Mouse (Mus musculus) ovary, adult 18-20 months (tissue): ENCODE results near the gene Lgals2.

Source experiments
- DNase-seq: peaks from one replicate; pipeline ENCODE4 v3.0.0; 2022; ENCODE audit warnings: low spot score, mixed read lengths

Lgals2 gene

GRCm38 (mm10) chr15:78843581-78844469, 11.5 kb downstream of the Lgals2 start:
- DNase-seq: no peak

GRCm38 (mm10) chr15:78842371-78843163, 12.8 kb downstream of the Lgals2 start, which contains the start of gene Cdc42ep1:
Cdc42ep1 (plus strand) TSS chr15:78842624.
- peak; percentile 74 for DNase-seq

DNA sequence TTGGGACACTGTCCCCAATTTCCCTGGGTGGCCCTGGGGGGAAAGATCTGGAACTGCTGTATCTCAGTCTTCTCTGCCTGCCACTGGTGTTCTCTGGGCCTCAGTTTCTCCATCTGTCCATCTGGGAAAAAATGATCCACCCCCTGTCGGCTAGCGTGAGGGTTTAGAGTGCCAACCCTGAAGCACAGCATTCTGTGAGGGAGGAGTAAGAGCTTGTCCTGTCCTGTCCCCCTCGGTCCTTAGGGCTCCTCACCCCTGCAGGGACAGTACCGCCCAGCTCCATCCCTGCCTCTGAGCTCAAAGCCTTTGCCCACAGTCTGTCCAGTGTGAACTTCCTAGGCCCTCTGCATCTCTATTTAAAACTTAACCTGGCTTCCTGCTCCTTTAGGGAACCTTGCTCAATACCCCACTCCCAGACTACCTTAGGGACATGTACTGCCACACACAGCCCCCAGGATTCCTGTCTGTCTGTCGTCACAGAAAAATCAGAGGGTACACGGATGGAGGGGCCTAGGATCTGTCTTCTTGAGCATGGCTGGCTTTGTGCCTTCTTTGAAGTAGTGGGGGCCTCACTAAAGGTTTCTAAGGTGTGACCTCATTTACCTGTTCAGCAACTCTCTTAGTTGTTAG, 14.1 kb downstream of the Lgals2 start:
- no peak for DNase-seq

- no peak for DNase-seq
Observed at GRCm38 (mm10) chr15:78840751-78841150, 14.6 kb downstream of the Lgals2 start.

DNA sequence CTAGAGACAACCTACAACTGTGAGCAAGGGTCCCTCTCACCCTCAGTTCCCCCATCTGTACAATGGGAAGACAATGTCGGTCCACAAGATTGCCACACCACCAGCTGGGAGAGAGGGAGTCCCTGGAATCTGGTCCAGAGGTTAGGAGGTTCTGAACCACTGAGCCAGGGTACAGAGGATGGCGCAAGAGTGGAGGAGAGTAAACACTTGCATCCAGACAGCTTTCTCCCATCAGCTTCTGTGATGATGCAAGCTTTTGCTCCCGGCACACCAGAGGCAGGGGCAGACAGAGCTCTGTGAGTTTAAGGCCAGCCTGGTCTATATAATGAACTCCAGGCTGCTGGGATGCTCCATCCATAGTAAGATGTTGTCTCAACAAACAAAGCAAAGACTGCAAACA, 15.1 kb downstream of the Lgals2 start:
- DNase-seq: no peak

DNA sequence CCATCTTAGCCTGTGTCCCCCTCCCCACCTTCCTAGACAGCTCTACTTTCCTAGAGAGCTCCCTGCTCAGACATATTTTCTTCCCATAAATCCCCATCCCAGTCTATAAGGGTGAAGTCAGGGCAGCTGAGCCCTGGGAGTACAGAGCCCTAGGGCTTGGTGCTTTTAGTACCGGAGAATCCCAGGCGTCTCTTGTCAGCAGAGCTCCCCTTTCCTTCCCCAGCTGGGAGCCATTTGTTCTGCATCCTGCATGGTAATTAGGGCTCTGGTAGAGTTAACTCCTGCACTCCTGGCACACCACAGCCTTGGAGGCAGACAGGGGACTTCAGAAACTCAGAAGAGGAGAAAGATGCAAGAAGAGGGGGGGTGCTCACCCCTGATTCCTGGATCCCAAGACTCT, 15.6 kb downstream of the Lgals2 start:
- DNase-seq: no peak

GRCm38 (mm10) chr15:78836086-78836621, 19.2 kb downstream of the Lgals2 start:
- no peak for DNase-seq

DNA sequence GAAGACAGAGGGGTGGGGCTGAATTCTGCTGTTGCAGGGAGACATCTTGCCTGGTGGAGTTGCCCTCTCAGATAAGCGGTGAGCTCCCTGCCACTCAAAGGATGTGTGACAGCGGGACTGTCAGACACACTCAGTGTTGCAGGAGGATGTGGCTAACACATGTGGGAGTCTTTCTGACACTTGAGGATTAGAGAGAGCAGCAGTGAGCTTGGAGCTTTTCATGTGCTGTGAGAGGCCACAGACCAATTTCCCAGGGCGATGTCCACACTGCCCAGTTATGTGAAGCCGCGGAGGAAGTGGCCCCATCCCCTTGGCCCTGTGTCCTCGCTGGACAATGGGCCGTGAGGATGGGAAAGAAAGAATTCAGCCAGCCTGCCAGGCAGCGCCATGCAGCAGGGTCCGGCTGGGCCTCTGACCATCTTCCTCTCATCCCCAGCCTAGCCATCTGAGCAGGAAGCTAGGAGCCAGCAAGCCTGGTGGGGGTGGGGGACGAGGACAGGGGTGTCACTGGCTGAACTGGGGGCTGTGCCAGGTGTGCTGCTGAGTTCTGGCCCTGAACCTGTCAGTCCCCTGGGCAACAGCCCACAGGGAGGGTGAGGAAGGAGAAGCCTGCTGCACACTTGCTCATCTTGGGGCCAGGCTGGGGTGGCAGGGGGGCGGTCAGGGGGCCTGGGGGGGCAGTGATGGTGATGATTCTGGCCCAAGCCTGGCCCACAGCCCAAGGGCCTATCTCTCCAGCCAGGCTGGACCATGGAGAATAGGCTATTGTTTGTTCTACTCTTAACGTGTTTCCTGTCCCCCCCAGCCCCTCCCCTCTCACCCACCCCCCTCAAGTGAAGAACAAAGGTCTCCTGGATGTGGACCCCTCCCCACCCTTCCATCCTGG, 19.9 kb downstream of the Lgals2 start:
- no peak for DNase-seq

GRCm38 (mm10) chr15:78834233-78835005, 20.9 kb downstream of the Lgals2 start:
- DNase-seq: no peak

GRCm38 (mm10) chr15:78833582-78833981, 21.7 kb downstream of the Lgals2 start:
- DNase-seq: no peak

GRCm38 (mm10) chr15:78832701-78833123, 22.6 kb downstream of the Lgals2 start:
- peak; percentile 88 for DNase-seq

- no peak for DNase-seq
Observed at GRCm38 (mm10) chr15:78831720-78832657, 23.3 kb downstream of the Lgals2 start.

DNA sequence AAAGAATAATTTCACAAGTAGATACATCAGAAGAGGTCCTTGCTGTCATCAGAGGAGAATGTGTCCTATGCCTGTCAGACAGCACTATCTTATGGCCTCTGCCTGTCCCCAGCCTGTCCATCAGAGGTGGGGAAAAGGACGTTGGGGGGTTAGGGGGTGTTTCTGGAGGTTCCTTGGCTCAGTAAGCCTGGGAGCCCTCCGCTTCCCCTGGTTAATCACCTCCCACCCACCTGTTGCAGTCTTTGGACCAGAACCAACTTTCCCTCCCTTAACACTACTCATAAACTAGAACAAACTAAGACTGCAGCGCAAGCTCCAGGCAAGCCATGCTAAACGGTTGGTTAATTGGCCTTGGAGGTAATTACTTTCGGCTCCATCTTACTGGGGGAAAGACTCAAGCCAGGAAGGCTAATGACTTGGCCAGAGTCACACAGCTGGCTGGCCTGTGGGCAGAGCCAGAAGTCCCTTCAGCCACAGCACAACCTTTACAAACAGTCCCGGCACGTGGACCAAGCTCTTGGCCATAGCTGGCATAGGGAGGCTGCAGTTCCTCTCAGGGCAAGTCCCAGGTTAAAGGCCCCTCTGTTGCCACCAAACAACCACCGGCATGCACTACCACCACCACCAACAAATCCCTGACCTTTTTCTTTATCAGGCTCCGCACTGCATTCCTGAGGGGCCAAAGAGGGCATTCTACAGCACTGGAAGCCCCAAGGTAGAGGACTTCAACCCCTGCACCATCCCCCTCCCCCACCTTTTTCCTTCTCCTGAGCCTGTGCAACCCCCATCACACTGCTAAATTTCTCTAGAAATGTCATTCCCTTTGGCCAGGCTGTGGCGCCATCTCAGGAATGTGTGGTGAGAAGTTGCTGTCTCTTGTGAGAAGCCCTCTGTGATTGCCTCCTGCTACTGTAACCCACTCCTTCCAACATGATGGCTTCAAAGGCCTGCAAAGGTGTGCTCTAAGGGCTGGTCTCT, 24.3 kb downstream of the Lgals2 start:
- no peak for DNase-seq

GRCm38 (mm10) chr15:78829636-78830035, 25.7 kb downstream of the Lgals2 start:
- no peak for DNase-seq

DNA sequence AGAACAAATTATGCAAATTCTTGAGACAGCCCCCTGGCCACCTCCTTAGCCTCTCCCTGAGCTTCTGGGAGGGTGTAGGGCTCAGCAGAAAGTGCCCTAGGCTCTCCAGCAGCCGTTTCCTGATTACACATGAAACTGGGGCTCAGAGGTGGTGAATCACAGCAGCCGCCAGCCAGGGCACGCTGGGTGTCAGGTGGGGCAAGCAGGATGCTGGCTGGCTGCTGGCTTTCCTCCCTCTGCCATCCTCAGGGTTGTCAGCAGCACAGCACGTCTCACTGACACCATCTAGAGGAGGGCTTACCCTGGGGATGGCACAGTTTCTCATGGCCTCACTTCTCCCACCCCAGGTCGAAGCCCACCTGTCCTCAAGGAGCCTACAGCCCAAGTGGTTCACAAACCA, 27.0 kb downstream of the Lgals2 start:
- no peak for DNase-seq

DNA sequence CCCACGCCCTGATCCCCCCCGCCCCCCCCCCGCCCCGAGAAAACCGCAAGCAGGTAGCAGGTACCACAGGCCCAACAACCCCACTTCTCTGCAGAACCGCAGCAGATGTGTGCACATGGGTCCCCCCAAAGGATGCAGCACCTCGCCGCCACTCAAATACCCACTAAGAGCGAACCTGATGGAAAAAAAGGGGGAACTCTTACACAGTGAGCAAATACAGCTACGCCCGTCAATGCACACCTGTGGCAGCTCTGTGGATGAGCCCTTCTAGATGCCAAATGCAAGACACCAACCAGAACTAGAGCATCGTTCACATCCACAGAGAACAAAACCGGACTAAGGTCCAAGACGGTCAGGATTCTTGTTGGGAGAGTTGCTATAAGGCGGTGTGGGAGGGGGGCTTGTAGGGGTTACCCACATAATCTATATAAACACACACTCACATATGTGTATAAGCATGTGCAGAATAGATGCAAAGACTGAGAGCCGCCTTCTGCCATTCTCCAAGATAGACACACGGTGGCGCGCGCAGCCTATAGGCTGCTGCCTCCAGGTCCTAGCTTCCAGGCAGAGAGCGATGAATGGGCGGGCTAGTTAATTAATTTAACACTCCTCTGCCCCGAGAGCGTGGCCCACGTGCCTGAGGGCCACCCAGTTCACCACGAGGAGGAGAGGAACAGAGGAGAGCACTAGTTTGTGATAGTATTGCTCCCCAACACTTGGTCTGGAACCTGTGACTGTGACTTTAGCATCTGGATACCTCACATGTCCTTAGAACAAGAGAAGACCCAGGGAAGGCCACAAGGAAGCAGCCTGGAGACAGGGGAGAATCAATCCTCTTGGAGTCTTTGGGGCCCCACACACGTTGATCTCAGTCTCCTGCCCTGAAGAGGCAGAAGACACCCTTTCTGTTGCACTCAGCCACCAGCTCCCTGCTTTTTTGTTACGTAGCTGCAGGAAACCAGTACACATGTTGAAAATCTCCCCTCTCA, 28.8 kb downstream of the Lgals2 start:
- DNase-seq: no peak

GRCm38 (mm10) chr15:78816074-78816391, 39.3 kb downstream of the Lgals2 start:
- no peak for DNase-seq
